Mouse (Mus musculus): ENCODE measurements around the gene Vmn1r67.

Gene Vmn1r67

DNA sequence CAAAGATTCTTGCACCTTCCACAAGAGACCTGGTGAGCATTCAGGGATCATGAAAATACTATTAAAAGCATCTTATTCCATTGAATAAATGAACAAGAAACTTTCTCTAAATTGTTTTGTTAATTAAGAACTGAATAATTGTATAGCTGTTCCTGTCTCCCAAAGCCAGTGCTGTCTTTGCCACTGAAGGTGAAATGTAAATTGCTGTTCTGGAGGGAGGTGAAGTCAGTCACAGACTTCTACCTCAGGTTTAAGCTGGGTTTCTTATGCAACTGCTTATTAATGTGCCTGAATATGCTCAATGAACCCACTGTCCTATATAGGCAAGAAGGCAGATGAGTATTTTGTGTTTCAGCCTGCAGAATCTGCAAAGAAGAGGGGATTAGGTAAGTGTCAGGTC, at the start of gene Vmn1r67:
TSS of gene Vmn1r67 (plus strand) at position 301 of the 400 bp plus-strand sequence.
- DNase-seq (ENCODE audit: low spot score) = no peak

- DNase-seq (ENCODE audit: low spot score) = no peak
Measured at GRCm38 (mm10) chr7:10458166-10458565, 15.0 kb downstream of the Vmn1r67 start.

GRCm38 (mm10) chr7:10479813-10480212, 36.7 kb downstream of the Vmn1r67 start:
- DNase-seq (ENCODE audit: low spot score) = no peak

GRCm38 (mm10) chr7:10480588-10481233, 37.6 kb downstream of the Vmn1r67 start:
- DNase-seq (ENCODE audit: low spot score) = no peak

DNA sequence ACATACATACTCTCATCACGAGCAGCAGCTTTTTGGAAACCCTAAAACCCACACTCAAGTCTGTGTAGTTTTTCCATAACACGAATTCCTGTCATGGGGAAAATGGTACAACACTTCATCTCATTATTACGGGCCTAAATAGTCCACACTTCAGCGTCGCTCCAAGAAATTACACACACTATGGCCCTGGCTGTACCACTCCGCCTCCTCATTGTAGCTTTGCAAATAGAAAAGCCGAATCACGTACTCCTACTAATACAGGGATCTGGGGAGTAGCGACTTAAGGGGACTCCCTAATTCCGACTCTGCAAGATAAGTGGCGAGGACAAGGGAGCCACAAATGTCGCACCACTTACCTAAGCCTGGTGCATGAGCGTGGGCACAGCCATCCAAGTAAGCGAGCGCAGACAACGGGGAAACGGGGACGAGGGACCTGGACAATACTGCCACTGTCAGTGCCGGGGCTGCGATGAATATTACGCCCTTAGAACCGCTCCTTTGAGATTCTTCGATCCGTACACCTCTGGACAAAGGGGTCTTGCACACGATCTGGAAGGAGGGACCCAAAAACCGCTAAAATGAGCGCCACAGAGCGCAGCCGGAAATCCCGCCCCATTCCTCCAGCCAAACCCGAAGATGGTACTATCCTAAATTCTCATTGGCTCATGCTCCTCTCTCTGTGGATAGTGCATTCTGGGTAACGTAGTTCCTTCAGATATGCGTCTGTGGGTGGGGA, 51.8 kb downstream of the Vmn1r67 start, which contains the start of gene Zik1:
TSS of gene Zik1 (minus strand) at position 609 of the 736 bp plus-strand sequence.
- DNase-seq (ENCODE audit: low spot score) = peak; percentile 67

DNA sequence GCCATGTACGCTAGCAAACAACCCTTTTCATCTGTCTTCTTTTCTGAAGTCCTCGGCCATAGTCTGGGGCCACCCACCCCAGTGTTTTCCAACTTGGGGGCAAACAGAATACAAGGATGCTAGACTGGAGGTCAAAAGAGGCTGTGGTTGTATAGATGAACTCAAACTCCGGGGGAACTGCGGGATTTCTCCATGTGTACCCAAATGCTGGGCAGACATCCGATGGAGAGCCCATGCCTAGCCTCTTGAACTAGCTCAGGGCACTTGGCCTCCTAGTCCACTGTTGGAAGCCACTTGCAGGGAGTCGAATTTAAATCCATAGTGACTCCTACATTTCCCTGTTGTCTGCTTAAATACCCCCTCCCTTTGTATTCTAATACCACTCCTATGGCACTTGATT, 52.4 kb downstream of the Vmn1r67 start:
- DNase-seq (ENCODE audit: low spot score) = no peak
